Mouse (Mus musculus) limb, embryonic 14.5 days (tissue): ENCODE measurements around the gene Dennd2d. TPM values are rescaled to one million over a fixed set of nuclear protein-coding genes. Genes with fewer than 3 reads are reported as not detected.

Experiments
- ATAC-seq: fragments of 200-750 bp; cut with Nextera tagmentation; 2 replicates; pipeline ENCODE4 v1.8.0; 2017; ENCODE audit warnings: low read depth, moderate number of reproducible peaks, moderate TSS enrichment; ENCODE audit not compliant: low FRiP score
- DNase-seq: peaks from one replicate; pipeline ENCODE4 v3.0.0-alpha.2; 2015; ENCODE audit warnings: low spot score
- H3K27ac ChIP-seq: fragments of 300-500 bp; sonication (generic); replicated peaks from 2 replicates; pipeline ENCODE4 v1.5.1; 2014; ENCODE audit warnings: low read depth, mild to moderate bottlenecking, low read length, moderate library complexity, mixed read lengths
- H3K27me3 ChIP-seq: fragments of 300-500 bp; sonication (generic); 2 replicates; pipeline ENCODE4 v1.6.1; 2014; ENCODE audit warnings: low read length, mixed read lengths; ENCODE audit not compliant: control insufficient read depth, insufficient read depth
- H3K36me3 ChIP-seq: fragments of 300-500 bp; sonication (generic); 2 replicates; pipeline ENCODE4 v1.6.1; 2014; ENCODE audit warnings: mild to moderate bottlenecking, low read length, moderate library complexity, mixed read lengths; ENCODE audit not compliant: control insufficient read depth, insufficient read depth
- H3K4me1 ChIP-seq: fragments of 300-500 bp; sonication (generic); 2 replicates; pipeline ENCODE4 v1.6.1; 2014; ENCODE audit warnings: antibody characterized with exemption, low read length, mixed read lengths; ENCODE audit not compliant: control insufficient read depth, insufficient read depth
- H3K4me2 ChIP-seq: fragments of 300-500 bp; sonication (generic); replicated peaks from 2 replicates; pipeline ENCODE4 v1.6.1; 2014; ENCODE audit warnings: low read depth, mild to moderate bottlenecking, low read length, moderate library complexity; ENCODE audit not compliant: severe bottlenecking
- H3K4me3 ChIP-seq: fragments of 300-500 bp; sonication (generic); replicated peaks from 2 replicates; pipeline ENCODE4 v1.5.1; 2014; ENCODE audit warnings: low read length
- H3K9ac ChIP-seq: fragments of 300-500 bp; sonication (generic); 2 replicates; pipeline ENCODE4 v1.6.1; 2014; ENCODE audit warnings: mild to moderate bottlenecking, low read depth, low read length, moderate library complexity; ENCODE audit not compliant: severe bottlenecking
- H3K9me3 ChIP-seq: fragments of 300-500 bp; sonication (generic); 2 replicates; pipeline ENCODE4 v1.6.1; 2016; ENCODE audit warnings: low read length; ENCODE audit not compliant: control insufficient read depth
- POLR2A ChIP-seq: fragments of 200-500 bp; IDR thresholded peaks from 2 replicates; pipeline ENCODE4 v1.8.0; 2012; ENCODE audit warnings: inconsistent platforms, mild to moderate bottlenecking, moderate library complexity, borderline replicate concordance; ENCODE audit not compliant: insufficient read depth, insufficient read length; ENCODE audit errors: extremely low read depth
- WGBS: fragments of 180-500 bp; shearing (Covaris S2); extraction: QIAGEN DNeasy Blood & Tissue Kit; methylation state at CpG from one replicate; pipeline ENCODE4 v1.1.7; 2014; 5-methylcytosine and 5-hydroxymethylcytosine counted together
- polyA plus RNA-seq, 2 experiments: library from polyadenylated mRNA; depleted of rRNA in 1 of 2; stranded (reverse) in 1 of 2; unstranded in 1 of 2; fragments of >200 nt; fragmentation: Nextera tagmentation in 1 of 2; extraction: Ambion mirVana in 1 of 2; gene quantifications; 2 replicates each; pipeline versions ENCODE4 v1.2.1 to v1.2.3; 2012 to 2014

Gene Dennd2d
- polyA plus RNA-seq, 2 experiments, result 3.5 to 5.9 TPM

DNA sequence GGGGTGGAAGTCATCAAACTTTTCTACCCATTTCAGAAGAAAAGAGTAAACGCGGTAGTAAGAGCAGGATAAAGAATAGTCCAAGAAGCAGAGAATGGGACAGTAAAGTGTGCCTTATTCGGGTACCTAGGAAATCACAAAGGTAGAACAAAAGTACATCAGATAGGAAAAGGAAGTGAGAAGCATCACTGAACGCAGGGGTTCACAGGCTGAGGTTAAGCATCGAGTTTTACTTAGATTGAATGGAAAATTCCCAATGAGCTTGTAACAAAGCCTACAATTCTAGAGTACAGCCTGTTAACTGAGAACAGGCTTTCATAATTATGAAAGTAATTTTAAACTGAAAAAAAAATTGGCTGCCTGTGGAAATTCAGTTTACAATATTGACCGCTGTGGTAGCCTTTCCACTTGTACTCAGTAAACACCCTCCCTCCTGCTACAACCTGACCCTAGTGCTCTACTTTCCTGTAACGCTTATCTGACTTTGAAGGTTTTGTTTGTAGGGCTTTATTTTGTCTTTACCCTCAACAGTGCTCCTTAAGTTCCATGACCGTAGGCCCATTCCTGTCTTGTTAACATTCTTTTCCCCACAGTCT, 62.6 kb downstream of the Dennd2d start:
- DNase-seq (no peak), ATAC-seq (no peak)
- Histone ChIP-seq H3K4me3 (no peak overlapping the region), H3K27me3 (no peaks in the 10 kb centered on the region), H3K9me3 (no peaks in the 10 kb centered on the region), H3K4me2 (no peak overlapping the region), H3K27ac (no peak overlapping the region), H3K36me3 (no peaks in the 10 kb centered on the region), H3K9ac (no peak overlapping the region), H3K4me1 (peaks cover 7% of the 10 kb centered on the region)
- 83% methylated on average over 8 of the region's 8 CpGs for WGBS
- TF ChIP-seq POLR2A, result no peak

DNA sequence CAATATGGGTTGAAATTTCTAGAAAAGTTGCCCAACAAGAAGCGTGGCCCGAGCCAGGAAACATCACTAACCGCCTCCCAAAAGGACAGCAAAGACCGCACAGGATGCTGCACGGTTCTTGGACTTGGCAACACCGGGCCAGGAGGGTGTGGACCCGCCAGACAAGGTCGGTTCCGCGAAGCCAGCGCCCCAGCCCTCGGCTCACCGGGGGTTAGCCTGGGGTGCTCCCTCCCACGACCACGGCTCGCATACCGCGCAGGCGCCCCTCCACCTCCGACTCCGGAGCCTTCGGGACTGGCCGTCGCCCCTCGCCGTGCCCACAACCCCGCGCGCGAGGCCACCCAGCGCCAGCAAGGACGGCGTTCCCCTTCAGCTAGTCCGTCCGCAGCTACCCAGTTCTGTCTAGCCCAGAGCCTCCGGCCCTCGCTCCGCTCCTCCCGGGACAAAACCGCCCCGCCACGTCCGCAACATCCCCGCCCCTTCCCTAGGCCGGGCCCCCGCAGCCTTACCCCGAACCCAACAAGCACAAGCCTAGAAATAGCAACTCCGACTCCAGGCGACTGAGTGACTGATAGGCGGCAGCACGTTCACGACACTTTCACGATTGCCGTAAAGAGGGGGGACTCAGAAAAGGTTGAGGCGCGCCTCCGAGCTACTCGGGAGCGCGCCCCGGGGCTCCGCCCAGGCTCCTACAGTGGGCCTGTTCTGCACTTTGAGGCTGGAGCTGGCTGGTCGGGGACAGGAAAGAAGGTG, 65.1 kb downstream of the Dennd2d start, which contains the start of the genes Dram2 and Cept1:
Dram2 (plus strand) TSS at position 628 of the 753 bp plus-strand sequence.
Cept1 (minus strand) TSS at position 632 of the 753 bp plus-strand sequence.
- Histone ChIP-seq H3K27ac (peak within 1 kb of the TSS; percentile 97), H3K27me3 (no peaks in the 10 kb centered on the region), H3K9me3 (no peaks in the 10 kb centered on the region), H3K36me3 (peaks cover 4% of the 10 kb centered on the region; the same call in 1 of the 2 replicates), H3K4me3 (peak within 1 kb of the TSS; percentile 87), H3K4me1 (peaks cover 7% of the 10 kb centered on the region), H3K4me2 (peak within 1 kb of the TSS; percentile 68), H3K9ac (peak within 1 kb of the TSS; percentile 91)
- under 1% methylated on average over 54 of the region's 63 CpGs for WGBS
- peak; percentile 86; the same call in 1 of the 2 replicates for TF ChIP-seq POLR2A
- DNase-seq, result peak; percentile 98
- ATAC-seq, result peak; percentile 97

DNA sequence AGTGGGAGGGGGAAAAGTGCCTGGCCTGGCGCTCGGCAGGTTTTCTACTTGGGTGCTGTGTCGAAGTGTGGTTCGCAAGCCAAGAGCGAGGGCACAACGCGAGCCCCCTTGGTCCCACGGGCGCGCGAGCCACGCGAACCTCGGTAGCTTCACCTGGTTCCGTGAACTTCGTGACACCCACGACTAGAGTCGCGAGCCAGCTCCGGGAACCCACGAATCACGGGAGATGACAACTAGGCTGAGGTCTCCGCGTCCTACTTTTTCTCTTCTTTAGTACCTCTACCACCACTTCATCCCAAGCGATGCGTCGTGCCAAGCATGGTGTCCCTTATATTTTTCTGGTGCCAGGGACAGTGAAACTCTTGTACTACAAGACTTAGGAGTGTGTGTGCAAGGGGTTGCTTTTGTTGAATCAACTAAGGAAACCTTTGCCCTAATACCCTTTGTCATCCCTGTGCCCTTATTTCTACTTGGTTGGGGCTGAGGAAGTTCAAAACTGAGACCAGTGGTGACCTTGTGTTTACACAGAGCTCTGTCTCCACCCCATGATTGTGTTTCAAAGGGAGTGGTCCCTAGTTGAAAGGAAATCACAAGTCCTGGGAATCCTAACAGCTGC, 65.8 kb downstream of the Dennd2d start:
- H3K27ac ChIP-seq, result peak overlapping the region; percentile 97
- no peak for TF ChIP-seq POLR2A
- no peaks in the 10 kb centered on the region for H3K9me3 ChIP-seq
- H3K27me3 ChIP-seq, result no peaks in the 10 kb centered on the region
- peaks cover 4% of the 10 kb centered on the region; the same call in 1 of the 2 replicates for H3K36me3 ChIP-seq
- H3K9ac ChIP-seq, result peak overlapping the region; percentile 91
- ATAC-seq (peak; percentile 13; the same call in 1 of the 2 replicates), DNase-seq (peak; percentile 43)
- H3K4me1 ChIP-seq, result peaks cover 7% of the 10 kb centered on the region
- peak overlapping the region; percentile 87 for H3K4me3 ChIP-seq
- WGBS, result 2% methylated on average over 19 of the region's 27 CpGs
- H3K4me2 ChIP-seq, result peak overlapping the region; percentile 52

DNA sequence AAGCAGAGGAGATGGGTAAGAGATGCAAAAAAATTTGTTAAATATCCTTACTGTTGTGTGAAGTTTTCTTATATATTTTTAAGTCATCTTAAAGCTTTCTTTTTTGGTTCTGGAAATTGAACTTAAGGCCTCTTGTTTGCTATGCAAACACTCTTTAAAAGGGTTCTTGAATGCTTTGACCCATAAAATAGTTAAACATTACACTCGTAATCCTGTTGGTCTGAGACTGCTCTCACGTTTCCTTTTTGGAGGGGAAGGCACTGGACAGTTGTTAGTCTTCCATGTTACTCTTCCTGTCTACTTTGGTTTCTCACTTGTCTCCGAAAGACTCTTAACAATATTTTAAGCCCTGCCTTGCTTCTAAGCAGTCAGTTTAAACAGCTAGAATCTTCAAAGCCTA, 66.8 kb downstream of the Dennd2d start:
- peaks cover 11% of the 10 kb centered on the region for H3K36me3 ChIP-seq
- no peak for DNase-seq
- no peak overlapping the region for H3K9ac ChIP-seq
- 37% methylated on average over 3 of the region's 3 CpGs for WGBS
- H3K27ac ChIP-seq, result no peak overlapping the region
- ATAC-seq, result no peak
- no peak overlapping the region for H3K4me2 ChIP-seq
- H3K27me3 ChIP-seq, result no peaks in the 10 kb centered on the region
- no peak for TF ChIP-seq POLR2A
- H3K9me3 ChIP-seq, result no peaks in the 10 kb centered on the region
- H3K4me3 ChIP-seq, result no peak overlapping the region
- H3K4me1 ChIP-seq, result peaks cover 7% of the 10 kb centered on the region

Other genes starting within 250 kb of the Dennd2d start
- gene Chil6, start 76.2 kb upstream of the Dennd2d start, polyA plus RNA-seq (2012; rRNA removed), result not detected in 2 replicates
- not detected in 2 replicates for gene Chil6, start 76.2 kb upstream of the Dennd2d start, polyA plus RNA-seq (2014; fragmentation: Nextera tagmentation; extraction: Ambion mirVana)
- gene Dram2, start 65.4 kb downstream of the Dennd2d start, polyA plus RNA-seq (2012; rRNA removed), result 41.8 and 43.9 TPM in 2 replicates
- 51.7 and 57.0 TPM in 2 replicates for gene Dram2, start 65.4 kb downstream of the Dennd2d start, polyA plus RNA-seq (2014; fragmentation: Nextera tagmentation; extraction: Ambion mirVana)
- gene Cept1, start 65.4 kb downstream of the Dennd2d start, polyA plus RNA-seq (2012; rRNA removed), result 42.9 and 45.7 TPM in 2 replicates
- 66.0 and 68.5 TPM in 2 replicates for gene Cept1, start 65.4 kb downstream of the Dennd2d start, polyA plus RNA-seq (2014; fragmentation: Nextera tagmentation; extraction: Ambion mirVana)
- 9.5 and 12.3 TPM in 2 replicates for gene Lrif1, start 202.6 kb downstream of the Dennd2d start, polyA plus RNA-seq (2012; rRNA removed)
- gene Lrif1, start 202.6 kb downstream of the Dennd2d start, polyA plus RNA-seq (2014; fragmentation: Nextera tagmentation; extraction: Ambion mirVana), result 15.3 and 15.6 TPM in 2 replicates